Mouse (Mus musculus) heart, embryonic 12.5 days (tissue): ENCODE data around the gene Cst13. TPM values are rescaled to one million over a fixed set of nuclear protein-coding genes. Genes with fewer than 3 reads are reported as not detected.

ENCODE experiments used
- ATAC-seq: fragments of 200-750 bp; cut with Nextera tagmentation; 2 replicates; pipeline ENCODE4 v1.8.0; 2017; ENCODE audit warnings: moderate TSS enrichment, moderate library complexity; ENCODE audit not compliant: insufficient number of reproducible peaks, low FRiP score
- H3K27ac ChIP-seq: fragments of 300-500 bp; sonication (generic); 2 replicates; pipeline ENCODE4 v1.5.1; 2016; ENCODE audit warnings: mild to moderate bottlenecking, moderate library complexity; ENCODE audit not compliant: poor library complexity, severe bottlenecking
- H3K27me3 ChIP-seq: fragments of 300-500 bp; sonication (generic); replicated peaks from 2 replicates; pipeline ENCODE4 v1.6.1; 2016; ENCODE audit warnings: mild to moderate bottlenecking, moderate library complexity
- H3K36me3 ChIP-seq: fragments of 300-500 bp; sonication (generic); 2 replicates; pipeline ENCODE4 v1.6.1; 2016; ENCODE audit warnings: mild to moderate bottlenecking, moderate library complexity
- H3K4me1 ChIP-seq: fragments of 300-500 bp; sonication (generic); replicated peaks from 2 replicates; pipeline ENCODE4 v1.6.1; 2016; ENCODE audit warnings: mild to moderate bottlenecking
- H3K4me2 ChIP-seq: fragments of 300-500 bp; sonication (generic); 2 replicates; pipeline ENCODE4 v1.6.1; 2016; ENCODE audit warnings: mild to moderate bottlenecking, moderate library complexity
- H3K4me3 ChIP-seq: fragments of 300-500 bp; sonication (generic); 2 replicates; pipeline ENCODE4 v1.5.1; 2016; ENCODE audit warnings: mild to moderate bottlenecking
- H3K9ac ChIP-seq: fragments of 300-500 bp; sonication (generic); 2 replicates; pipeline ENCODE4 v1.6.1; 2016; ENCODE audit warnings: mild to moderate bottlenecking, moderate library complexity
- H3K9me3 ChIP-seq: fragments of 300-500 bp; sonication (generic); replicated peaks from 2 replicates; pipeline ENCODE4 v1.6.1; 2016; ENCODE audit warnings: mild to moderate bottlenecking, moderate library complexity
- WGBS: fragments of 180-500 bp; shearing (Covaris S2); methylation state at CpG from one replicate; pipeline ENCODE4 v1.1.7; 2016; 5-methylcytosine and 5-hydroxymethylcytosine counted together
- polyA plus RNA-seq: library from polyadenylated mRNA; unstranded; fragments of >200 nt; fragmentation: Nextera tagmentation; extraction: Ambion mirVana; gene quantifications from 2 replicates; pipeline ENCODE4 v1.2.1, GENCODE M21; 2016

Cst13 gene
- polyA plus RNA-seq, 1 experiment from 2014 or later: not detected

DNA sequence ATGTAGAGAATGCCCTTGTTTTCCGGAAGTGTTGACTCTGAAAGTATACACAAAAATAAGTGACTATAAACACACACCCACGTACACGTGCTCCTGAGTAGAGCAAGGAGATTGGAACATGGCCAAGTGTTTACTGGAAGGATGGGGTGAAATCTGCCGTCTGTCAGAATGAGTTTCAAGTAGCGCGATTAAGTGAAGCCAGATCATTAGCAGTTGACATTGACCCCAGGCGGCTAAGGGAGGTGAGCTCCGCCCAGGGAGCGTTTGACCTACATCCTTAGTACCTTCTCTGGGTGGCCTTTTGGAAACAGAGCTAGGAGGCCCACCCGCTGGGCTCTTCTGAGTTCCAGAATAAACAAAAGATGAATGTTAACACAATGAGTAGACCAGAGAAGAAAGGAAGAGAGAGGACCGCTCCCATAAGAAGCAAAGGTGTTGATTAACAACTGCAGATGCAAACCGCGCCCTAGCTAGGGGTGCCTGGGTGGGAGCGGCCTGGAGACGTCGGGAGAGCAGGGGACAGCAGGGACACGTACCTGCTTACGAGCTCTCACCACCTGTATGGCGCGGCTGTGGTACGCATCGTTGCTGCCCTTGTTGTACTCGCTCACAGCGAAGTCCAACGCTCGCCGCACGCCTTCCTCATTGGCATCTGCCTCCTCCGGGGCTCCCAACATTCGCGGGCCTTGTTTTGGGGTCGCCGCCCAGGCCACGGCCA lies 54.9 kb downstream of the Cst13 start:
- under 1% methylated on average over 34 of the region's 34 CpGs for WGBS
- peak overlapping the region; percentile 93 for H3K9ac ChIP-seq
- H3K9me3 ChIP-seq: no peaks in the 10 kb centered on the region
- no peaks in the 10 kb centered on the region for H3K27me3 ChIP-seq
- ATAC-seq: peak; percentile 43
- H3K4me1 ChIP-seq: peaks cover 61% of the 10 kb centered on the region
- peak overlapping the region; percentile 95 for H3K27ac ChIP-seq
- peak overlapping the region; percentile 94 for H3K4me3 ChIP-seq
- H3K36me3 ChIP-seq: peaks cover 23% of the 10 kb centered on the region
- H3K4me2 ChIP-seq: peak overlapping the region; percentile 92

DNA sequence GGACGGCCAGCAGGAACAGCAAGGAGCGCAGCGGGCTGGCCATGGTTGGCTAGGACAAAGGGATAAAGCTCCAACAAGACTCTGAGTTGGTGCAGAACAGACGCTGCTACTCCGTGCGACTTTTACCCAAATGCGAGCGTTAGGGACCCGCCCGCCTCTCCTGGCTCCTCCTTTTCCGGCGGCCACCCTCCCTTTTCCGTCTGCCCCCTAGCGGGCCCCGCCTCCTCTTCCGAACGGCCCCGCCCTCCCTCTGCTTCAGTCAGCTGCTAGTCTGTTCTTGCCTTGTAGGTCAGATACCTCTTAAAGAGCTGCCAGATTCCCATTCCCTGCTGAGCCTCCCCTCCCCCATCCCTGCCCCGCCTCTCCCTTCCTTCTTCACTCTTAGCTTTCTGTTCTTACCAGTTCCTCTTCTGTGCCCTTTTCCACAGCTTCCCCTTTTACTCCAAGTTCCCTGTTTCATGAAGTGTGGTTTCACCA lies 55.5 kb downstream of the Cst13 start, which contains the start of gene Cst3:
Gene Cst3 (minus strand): TSS at position 358 of the 477 bp plus-strand sequence.
- Histone ChIP-seq H3K4me2 (peak within 1 kb of the TSS; percentile 92), H3K9me3 (no peaks in the 10 kb centered on the region), H3K4me3 (peak within 1 kb of the TSS; percentile 94), H3K9ac (peak within 1 kb of the TSS; percentile 93), H3K4me1 (peaks cover 63% of the 10 kb centered on the region), H3K36me3 (peaks cover 22% of the 10 kb centered on the region), H3K27ac (peak within 1 kb of the TSS; percentile 95), H3K27me3 (no peaks in the 10 kb centered on the region)
- peak; percentile 92 for ATAC-seq
- WGBS: under 1% methylated on average over 19 of the region's 19 CpGs

DNA sequence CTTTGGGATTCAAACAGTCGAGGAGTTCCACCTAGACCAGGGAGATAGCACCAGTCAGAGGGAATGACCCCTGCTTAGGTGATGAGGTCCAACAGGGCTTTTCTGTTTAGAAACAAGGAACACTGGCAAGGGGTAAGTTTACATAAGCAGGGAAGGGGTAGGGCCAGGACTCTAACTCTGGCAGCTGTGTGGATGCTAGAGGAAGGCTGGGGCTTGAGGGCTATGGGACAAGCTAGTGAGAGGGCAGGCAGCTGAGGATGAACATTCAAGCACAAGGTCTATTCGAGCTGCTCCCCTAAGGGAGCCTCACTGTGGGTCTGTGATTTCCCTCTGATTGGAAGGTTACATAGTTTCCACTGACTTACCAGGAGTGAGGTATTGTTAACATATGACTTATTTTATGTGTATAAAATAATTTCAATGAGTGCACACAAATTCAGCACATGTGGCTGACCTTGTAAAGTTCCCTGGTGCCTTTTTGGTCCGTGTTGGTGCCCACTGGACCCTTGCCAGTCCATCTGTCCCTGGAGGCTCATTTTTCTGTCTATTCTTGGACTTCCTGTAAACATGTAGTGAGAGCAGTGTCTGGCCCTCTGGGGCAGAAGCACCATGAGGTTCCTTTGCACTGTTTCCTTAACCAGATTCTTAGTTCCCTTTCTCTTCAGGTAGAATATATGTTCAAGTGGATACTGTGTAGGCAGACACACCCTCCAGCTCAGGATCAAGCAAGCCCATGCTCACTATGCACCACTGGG lies 57.3 kb downstream of the Cst13 start:
- Histone ChIP-seq H3K4me3 (no peak overlapping the region), H3K9ac (no peak overlapping the region), H3K4me1 (peaks cover 62% of the 10 kb centered on the region), H3K9me3 (no peaks in the 10 kb centered on the region), H3K4me2 (no peak overlapping the region), H3K27ac (peak overlapping the region; percentile 20), H3K36me3 (peaks cover 4% of the 10 kb centered on the region), H3K27me3 (no peaks in the 10 kb centered on the region)
- ATAC-seq: no peak
- WGBS: 27% methylated on average over 3 of the region's 3 CpGs

DNA sequence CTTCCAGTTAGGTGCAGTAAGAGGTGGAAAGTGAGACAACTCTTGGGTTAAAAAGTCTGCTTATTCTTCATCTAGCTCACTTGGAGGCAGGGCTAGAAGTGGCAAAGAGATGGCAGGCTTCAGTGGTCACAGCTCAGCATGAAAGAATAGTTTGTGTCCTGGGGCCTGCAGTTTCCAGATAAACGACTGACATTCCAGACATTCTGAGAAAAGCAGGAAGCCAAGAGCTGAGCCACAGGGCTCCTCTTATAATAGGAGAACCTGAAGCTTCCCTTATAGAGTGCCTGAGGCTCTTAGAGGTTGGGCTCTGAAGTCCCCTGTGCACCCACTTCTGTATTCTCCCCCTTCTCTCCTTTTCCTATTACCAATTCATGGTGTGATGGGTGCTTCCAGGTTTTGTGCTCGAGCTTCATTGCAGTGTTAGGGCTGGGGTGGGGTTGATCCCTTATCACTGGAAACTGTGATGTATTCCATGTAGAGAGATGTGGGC lies 58.8 kb downstream of the Cst13 start:
- Histone ChIP-seq H3K36me3 (no peaks in the 10 kb centered on the region), H3K9ac (no peak overlapping the region), H3K4me2 (no peak overlapping the region), H3K27ac (peak overlapping the region; percentile 64), H3K4me3 (no peak overlapping the region), H3K9me3 (no peaks in the 10 kb centered on the region), H3K27me3 (no peaks in the 10 kb centered on the region), H3K4me1 (peaks cover 47% of the 10 kb centered on the region)
- no peak for ATAC-seq
- WGBS: 4% methylated on average over 2 of the region's 2 CpGs

DNA sequence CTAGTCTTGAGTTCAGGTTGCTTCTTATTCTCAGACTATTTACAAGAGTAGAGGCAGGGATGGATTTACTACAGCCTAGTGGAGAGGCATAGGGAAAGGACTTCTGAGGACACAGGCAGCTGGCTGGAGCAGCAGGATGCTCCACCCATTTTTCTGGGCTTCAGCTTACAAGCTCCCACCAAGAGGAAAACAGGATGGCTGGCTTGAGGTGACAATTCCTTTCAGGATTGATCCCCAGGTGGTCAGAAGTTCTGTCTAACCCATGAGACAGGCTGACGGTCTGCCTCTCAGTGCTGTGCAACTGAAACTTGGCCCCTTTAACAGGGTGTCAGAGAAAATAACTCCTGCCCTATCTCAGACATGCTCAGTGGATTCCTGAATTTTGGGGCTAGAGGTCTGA lies 59.3 kb downstream of the Cst13 start:
- Histone ChIP-seq H3K27me3 (no peaks in the 10 kb centered on the region), H3K36me3 (no peaks in the 10 kb centered on the region), H3K27ac (peak overlapping the region; percentile 64), H3K4me2 (no peak overlapping the region), H3K9me3 (no peaks in the 10 kb centered on the region), H3K9ac (no peak overlapping the region), H3K4me1 (peaks cover 42% of the 10 kb centered on the region), H3K4me3 (no peak overlapping the region)
- ATAC-seq: no peak
- 32% methylated on average over 1 of the region's 1 CpGs for WGBS

Other genes starting within 250 kb of the Cst13 start
- 53.5 and 59.7 TPM in 2 replicates for gene Nxt1, start 147.5 kb upstream of the Cst13 start, polyA plus RNA-seq
- 17.7 and 18.8 TPM in 2 replicates for gene Gzf1, start 139.1 kb upstream of the Cst13 start, polyA plus RNA-seq
- 2.8 and 2.9 TPM in 2 replicates for gene Napb, start 87.6 kb upstream of the Cst13 start, polyA plus RNA-seq
- not detected in 2 replicates for gene Cstl1, start 69.7 kb upstream of the Cst13 start, polyA plus RNA-seq
- gene Cst11, start 48.6 kb upstream of the Cst13 start, polyA plus RNA-seq: not detected in 2 replicates
- not detected in 2 replicates for gene 8030411F24Rik, start 38.1 kb upstream of the Cst13 start, polyA plus RNA-seq
- gene Cst12, start 30.7 kb upstream of the Cst13 start, polyA plus RNA-seq: not detected in 2 replicates
- gene Cst8, start 21.3 kb upstream of the Cst13 start, polyA plus RNA-seq: not detected in 2 replicates
- gene Cst9, start 15.1 kb downstream of the Cst13 start, polyA plus RNA-seq: 1.2 and 1.8 TPM in 2 replicates
- gene 9230104L09Rik, start 45.0 kb downstream of the Cst13 start, polyA plus RNA-seq: 0.48 TPM in 1 of 2 replicates, not detected in the other
- gene Cst3, start 55.6 kb downstream of the Cst13 start, polyA plus RNA-seq: 745 and 758 TPM in 2 replicates
- gene Gm1330, start 183.2 kb downstream of the Cst13 start, polyA plus RNA-seq: not detected in 2 replicates
- gene Gm10750, start 197.2 kb downstream of the Cst13 start, polyA plus RNA-seq: not detected in 2 replicates